Mouse (Mus musculus) forebrain, embryonic 16.5 days (tissue): ENCODE results near the gene Heyl. TPM values are rescaled to one million over a fixed set of nuclear protein-coding genes. Genes with fewer than 3 reads are reported as not detected.
"Not testable (repeated sequence)": the region's sequence is repeated elsewhere in the genome, so short reads cannot be mapped to it uniquely, and the experiment has no call there.

Experiments
- ATAC-seq: fragments of 200-750 bp; cut with Nextera tagmentation; 2 replicates; pipeline ENCODE4 v1.8.0; 2017; ENCODE audit warnings: mild to moderate bottlenecking, moderate library complexity
- H3K27ac ChIP-seq: fragments of 300-500 bp; sonication (generic); 2 replicates; pipeline ENCODE4 v1.5.1; 2014; ENCODE audit warnings: low read length, control low read depth
- H3K27me3 ChIP-seq: fragments of 300-500 bp; sonication (generic); replicated peaks from 2 replicates; pipeline ENCODE4 v1.6.1; 2014; ENCODE audit warnings: low read length; ENCODE audit not compliant: control insufficient read depth, insufficient read depth
- H3K36me3 ChIP-seq: fragments of 300-500 bp; sonication (generic); 2 replicates; pipeline ENCODE4 v1.6.1; 2014; ENCODE audit not compliant: control insufficient read depth, insufficient read depth
- H3K4me1 ChIP-seq: fragments of 300-500 bp; sonication (generic); replicated peaks from 2 replicates; pipeline ENCODE4 v1.6.1; 2014; ENCODE audit warnings: low read length; ENCODE audit not compliant: control insufficient read depth, insufficient read depth
- H3K4me2 ChIP-seq: fragments of 300-500 bp; sonication (generic); 2 replicates; pipeline ENCODE4 v1.6.1; 2014; ENCODE audit warnings: mild to moderate bottlenecking, low read length, control low read depth
- H3K4me3 ChIP-seq: fragments of 300-500 bp; sonication (generic); replicated peaks from 2 replicates; pipeline ENCODE4 v1.5.1; 2014; ENCODE audit warnings: mild to moderate bottlenecking, low read length, control low read depth
- H3K9ac ChIP-seq: fragments of 300-500 bp; sonication (generic); replicated peaks from 2 replicates; pipeline ENCODE4 v1.6.1; 2014; ENCODE audit warnings: low read depth, low read length, control low read depth
- H3K9me3 ChIP-seq: fragments of 300-500 bp; sonication (generic); 2 replicates; pipeline ENCODE4 v1.6.1; 2016; ENCODE audit warnings: low read length; ENCODE audit not compliant: control insufficient read depth
- WGBS: fragments of 180-500 bp; shearing (Covaris S2); extraction: QIAGEN DNeasy Blood & Tissue Kit; methylation state at CpG from one replicate; pipeline ENCODE4 v1.1.7; 2014; 5-methylcytosine and 5-hydroxymethylcytosine counted together
- polyA plus RNA-seq: library from polyadenylated mRNA; unstranded; fragments of >200 nt; fragmentation: Nextera tagmentation; extraction: Ambion mirVana; gene quantifications from 2 replicates; pipeline ENCODE4 v1.2.1, GENCODE M21; 2015

The Heyl gene
- polyA plus RNA-seq, 1 experiment from 2014 or later = 4.5 TPM

GRCm38 (mm10) chr4:123292390-123292789, 59.0 kb downstream of the Heyl start:
- H3K4me2 ChIP-seq = no peak overlapping the region
- H3K9me3 ChIP-seq = no peaks in the 10 kb centered on the region
- peaks cover 46% of the 10 kb centered on the region for H3K36me3 ChIP-seq
- no peak overlapping the region for H3K27ac ChIP-seq
- no peaks in the 10 kb centered on the region for H3K4me1 ChIP-seq
- no peaks in the 10 kb centered on the region for H3K27me3 ChIP-seq
- H3K9ac ChIP-seq = no peak overlapping the region
- no peak overlapping the region for H3K4me3 ChIP-seq
- no peak for ATAC-seq
- 87% methylated on average over 3 of the region's 3 CpGs for WGBS

- Histone ChIP-seq H3K9me3 (no peaks in the 10 kb centered on the region), H3K9ac (no peak overlapping the region), H3K27me3 (no peaks in the 10 kb centered on the region), H3K36me3 (peaks cover 46% of the 10 kb centered on the region), H3K4me2 (no peak overlapping the region), H3K27ac (no peak overlapping the region), H3K4me1 (no peaks in the 10 kb centered on the region), H3K4me3 (no peak overlapping the region)
- ATAC-seq = no peak
- 93% methylated on average over 7 of the region's 7 CpGs for WGBS
These were observed 59.6 kb downstream of the Heyl start for GRCm38 (mm10) chr4:123292989-123293388.

GRCm38 (mm10) chr4:123293661-123294443, 60.5 kb downstream of the Heyl start:
- WGBS = 80% methylated on average over 7 of the region's 7 CpGs
- no peaks in the 10 kb centered on the region for H3K9me3 ChIP-seq
- no peak overlapping the region for H3K4me3 ChIP-seq
- no peak overlapping the region for H3K27ac ChIP-seq
- H3K36me3 ChIP-seq = peaks cover 50% of the 10 kb centered on the region
- no peak overlapping the region for H3K9ac ChIP-seq
- H3K4me1 ChIP-seq = no peaks in the 10 kb centered on the region
- no peaks in the 10 kb centered on the region for H3K27me3 ChIP-seq
- no peak overlapping the region for H3K4me2 ChIP-seq
- ATAC-seq = no peak

- not testable (repeated sequence) for H3K4me3 ChIP-seq, H3K4me2 ChIP-seq, H3K4me1 ChIP-seq, H3K27ac ChIP-seq, ATAC-seq, H3K27me3 ChIP-seq, H3K9me3 ChIP-seq, H3K9ac ChIP-seq
- H3K36me3 ChIP-seq = peaks cover 52% of the 10 kb centered on the region
- WGBS = 93% methylated on average over 15 of the region's 15 CpGs
These were observed 61.7 kb downstream of the Heyl start for GRCm38 (mm10) chr4:123295026-123295425.

GRCm38 (mm10) chr4:123295516-123296147, 62.3 kb downstream of the Heyl start:
- Histone ChIP-seq H3K4me1 (no peaks in the 10 kb centered on the region), H3K27ac (no peak overlapping the region), H3K4me2 (no peak overlapping the region), H3K27me3 (no peaks in the 10 kb centered on the region), H3K9ac (no peak overlapping the region), H3K4me3 (no peak overlapping the region), H3K36me3 (peaks cover 53% of the 10 kb centered on the region), H3K9me3 (no peaks in the 10 kb centered on the region)
- ATAC-seq = no peak
- WGBS = 95% methylated on average over 21 of the region's 21 CpGs

- Histone ChIP-seq H3K27me3 (no peaks in the 10 kb centered on the region), H3K9me3 (no peaks in the 10 kb centered on the region), H3K36me3 (peaks cover 50% of the 10 kb centered on the region), H3K4me1 (no peaks in the 10 kb centered on the region), H3K27ac (no peak overlapping the region), H3K4me2 (no peak overlapping the region), H3K4me3 (no peak overlapping the region), H3K9ac (no peak overlapping the region)
- no peak for ATAC-seq
- WGBS = 90% methylated on average over 5 of the region's 5 CpGs
These were observed 62.8 kb downstream of the Heyl start for GRCm38 (mm10) chr4:123296148-123296534.

- ATAC-seq = no peak
These were observed 64.0 kb downstream of the Heyl start for GRCm38 (mm10) chr4:123297195-123297960.

GRCm38 (mm10) chr4:123298226-123298625, 64.9 kb downstream of the Heyl start:
- H3K27ac ChIP-seq = no peak overlapping the region
- 89% methylated on average over 4 of the region's 4 CpGs for WGBS
- no peak overlapping the region for H3K9ac ChIP-seq
- H3K9me3 ChIP-seq = no peaks in the 10 kb centered on the region
- H3K4me3 ChIP-seq = no peak overlapping the region
- no peaks in the 10 kb centered on the region for H3K27me3 ChIP-seq
- H3K4me1 ChIP-seq = no peaks in the 10 kb centered on the region
- ATAC-seq = no peak
- H3K4me2 ChIP-seq = no peak overlapping the region
- peaks cover 47% of the 10 kb centered on the region for H3K36me3 ChIP-seq

More at GRCm38 (mm10) chr4:123297195-123297960, 64.0 kb downstream of the Heyl start:
- Histone ChIP-seq H3K27me3 (no peaks in the 10 kb centered on the region), H3K4me2 (no peak overlapping the region), H3K36me3 (peaks cover 44% of the 10 kb centered on the region), H3K4me1 (no peaks in the 10 kb centered on the region), H3K4me3 (no peak overlapping the region), H3K9ac (no peak overlapping the region), H3K27ac (no peak overlapping the region), H3K9me3 (no peaks in the 10 kb centered on the region)
- 90% methylated on average over 22 of the region's 22 CpGs for WGBS

- no peaks in the 10 kb centered on the region for H3K27me3 ChIP-seq
- H3K4me1 ChIP-seq = no peaks in the 10 kb centered on the region
- 90% methylated on average over 11 of the region's 11 CpGs for WGBS
- H3K9me3 ChIP-seq = no peaks in the 10 kb centered on the region
- H3K27ac ChIP-seq = no peak overlapping the region
- ATAC-seq = no peak
- H3K4me2 ChIP-seq = no peak overlapping the region
- H3K9ac ChIP-seq = no peak overlapping the region
- H3K4me3 ChIP-seq = no peak overlapping the region
- H3K36me3 ChIP-seq = peaks cover 45% of the 10 kb centered on the region
These were observed 65.8 kb downstream of the Heyl start for GRCm38 (mm10) chr4:123298980-123299670.
